Mouse (Mus musculus): ENCODE results near the gene Golga4. TPM values are rescaled to one million over a fixed set of nuclear protein-coding genes. Genes with fewer than 3 reads are reported as not detected.

Gene Golga4
- polyA plus RNA-seq, 1 experiment from 2014 or later, result 42.9 TPM

- no peaks in the 10 kb centered on the region for H3K9me3 ChIP-seq (ENCODE audit: control insufficient read depth, low read length)
- no peak overlapping the region for H3K4me2 ChIP-seq
- H3K27me3 ChIP-seq (replicated peaks; ENCODE audit: control insufficient read depth, insufficient read depth, low read length), result no peaks in the 10 kb centered on the region
- no peak overlapping the region for H3K4me3 ChIP-seq (ENCODE audit: low read depth, low read length)
- H3K27ac ChIP-seq (ENCODE audit: low read depth, low read length), result no peak overlapping the region
- DNase-seq (ENCODE audit: low spot score) (no peak), ATAC-seq (replicated peaks; ENCODE audit: low FRiP score) (no peak)
- H3K9ac ChIP-seq (ENCODE audit: low read depth, low read length), result no peak overlapping the region
- H3K36me3 ChIP-seq (ENCODE audit: control insufficient read depth, insufficient read depth, low read length), result peaks cover 4% of the 10 kb centered on the region; the same call in 1 of the 2 replicates
- WGBS, result 84% methylated on average over 8 of the region's 8 CpGs
- H3K4me1 ChIP-seq (replicated peaks; ENCODE audit: control insufficient read depth, insufficient read depth, low read length), result peaks cover 10% of the 10 kb centered on the region; the same call in 1 of the 2 replicates
Measured at GRCm38 (mm10) chr9:118521659-118522058, 15.6 kb downstream of the Golga4 start.

GRCm38 (mm10) chr9:118523738-118524137 is 17.7 kb downstream of the Golga4 start:
- no peak overlapping the region for H3K27ac ChIP-seq (ENCODE audit: low read depth, low read length)
- no peak overlapping the region for H3K4me2 ChIP-seq
- H3K4me3 ChIP-seq (ENCODE audit: low read depth, low read length), result no peak overlapping the region
- peaks cover 8% of the 10 kb centered on the region; the same call in 1 of the 2 replicates for H3K4me1 ChIP-seq (replicated peaks; ENCODE audit: control insufficient read depth, insufficient read depth, low read length)
- DNase-seq (ENCODE audit: low spot score), result no peak
- peaks cover 11% of the 10 kb centered on the region for H3K36me3 ChIP-seq (ENCODE audit: control insufficient read depth, insufficient read depth, low read length)
- no peaks in the 10 kb centered on the region for H3K27me3 ChIP-seq (replicated peaks; ENCODE audit: control insufficient read depth, insufficient read depth, low read length)
- WGBS, result 77% methylated on average over 11 of the region's 11 CpGs
- no peaks in the 10 kb centered on the region for H3K9me3 ChIP-seq (ENCODE audit: control insufficient read depth, low read length)
- ATAC-seq (replicated peaks; ENCODE audit: low FRiP score), result no peak
- no peak overlapping the region for H3K9ac ChIP-seq (ENCODE audit: low read depth, low read length)

DNA sequence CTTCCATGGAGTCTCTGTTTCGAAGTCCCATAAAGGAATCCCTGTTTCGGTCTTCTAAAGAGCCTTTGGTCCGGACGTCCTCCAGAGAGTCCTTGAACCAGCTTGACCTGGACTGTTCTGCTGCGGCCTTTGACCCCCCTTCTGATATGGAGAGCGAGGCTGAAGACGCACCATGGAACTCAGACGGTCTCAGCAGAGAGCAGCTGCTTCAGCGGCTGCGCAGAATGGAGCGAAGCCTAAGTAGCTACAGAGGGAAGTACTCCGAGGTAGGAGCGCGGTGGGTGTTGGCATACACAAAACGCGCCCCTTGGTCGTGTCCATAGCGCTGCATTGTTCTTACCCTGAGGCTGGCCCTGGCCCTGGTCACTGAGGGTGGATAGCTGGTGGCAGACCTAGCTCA is 21.0 kb downstream of the Golga4 start:
- peaks cover 21% of the 10 kb centered on the region for H3K36me3 ChIP-seq (ENCODE audit: control insufficient read depth, insufficient read depth, low read length)
- no peaks in the 10 kb centered on the region for H3K27me3 ChIP-seq (replicated peaks; ENCODE audit: control insufficient read depth, insufficient read depth, low read length)
- no peak overlapping the region for H3K4me3 ChIP-seq (ENCODE audit: low read depth, low read length)
- ATAC-seq (replicated peaks; ENCODE audit: low FRiP score) (no peak), DNase-seq (ENCODE audit: low spot score) (no peak)
- H3K4me2 ChIP-seq, result no peak overlapping the region
- H3K9ac ChIP-seq (ENCODE audit: low read depth, low read length), result no peak overlapping the region
- no peak overlapping the region for H3K27ac ChIP-seq (ENCODE audit: low read depth, low read length)
- no peaks in the 10 kb centered on the region for H3K9me3 ChIP-seq (ENCODE audit: control insufficient read depth, low read length)
- WGBS, result 91% methylated on average over 18 of the region's 18 CpGs
- H3K4me1 ChIP-seq (replicated peaks; ENCODE audit: control insufficient read depth, insufficient read depth, low read length), result no peaks in the 10 kb centered on the region

DNA sequence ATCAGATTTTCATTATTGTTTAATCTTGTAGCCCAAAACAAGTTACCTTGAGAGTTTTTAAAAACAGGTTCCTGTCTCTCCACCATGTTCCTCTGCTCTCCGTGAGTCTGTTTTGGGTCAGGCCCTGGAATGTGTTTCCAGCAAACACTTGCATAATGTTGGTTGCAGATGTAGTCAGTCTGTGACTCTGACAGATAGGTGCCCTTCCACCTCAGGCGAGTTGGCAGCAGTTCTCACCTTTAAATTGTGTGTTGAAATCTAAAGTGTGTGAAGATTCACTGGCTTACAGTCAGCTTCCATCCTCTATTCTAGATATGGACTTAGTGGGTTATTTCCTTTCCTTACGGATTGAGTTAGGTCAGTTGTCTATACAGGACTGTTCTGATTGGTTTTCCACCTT is 23.7 kb downstream of the Golga4 start:
- Histone ChIP-seq H3K4me3 (ENCODE audit: low read depth, low read length) (no peak overlapping the region), H3K9me3 (ENCODE audit: control insufficient read depth, low read length) (no peaks in the 10 kb centered on the region), H3K9ac (ENCODE audit: low read depth, low read length) (no peak overlapping the region), H3K4me2 (no peak overlapping the region), H3K27me3 (replicated peaks; ENCODE audit: control insufficient read depth, insufficient read depth, low read length) (no peaks in the 10 kb centered on the region), H3K4me1 (replicated peaks; ENCODE audit: control insufficient read depth, insufficient read depth, low read length) (no peaks in the 10 kb centered on the region), H3K27ac (ENCODE audit: low read depth, low read length) (no peak overlapping the region), H3K36me3 (ENCODE audit: control insufficient read depth, insufficient read depth, low read length) (peaks cover 32% of the 10 kb centered on the region)
- WGBS, result 79% methylated on average over 3 of the region's 3 CpGs
- ATAC-seq (replicated peaks; ENCODE audit: low FRiP score), result no peak
- no peak for DNase-seq (ENCODE audit: low spot score)

DNA sequence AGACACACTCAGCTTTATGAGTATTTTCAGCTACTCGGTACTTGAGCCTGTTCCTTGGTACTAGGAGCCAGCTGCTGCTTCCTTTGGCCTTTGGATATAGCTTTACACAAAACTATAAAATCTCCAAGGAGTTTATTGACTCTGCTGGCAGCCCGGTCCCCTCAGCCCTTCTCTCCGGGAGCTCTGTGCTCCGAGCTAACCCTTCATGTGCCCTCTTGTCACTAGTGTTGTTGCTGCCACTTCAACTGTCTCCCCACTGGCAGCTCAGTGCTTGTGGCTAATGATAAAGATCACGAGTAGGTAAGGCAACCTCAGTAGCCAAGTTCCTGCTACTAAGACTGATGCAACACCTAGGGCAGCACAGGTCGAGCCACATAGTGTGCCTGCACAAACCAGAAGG is 24.6 kb downstream of the Golga4 start:
- 84% methylated on average over 6 of the region's 6 CpGs for WGBS
- H3K4me2 ChIP-seq, result no peak overlapping the region
- no peak overlapping the region for H3K9ac ChIP-seq (ENCODE audit: low read depth, low read length)
- H3K27me3 ChIP-seq (replicated peaks; ENCODE audit: control insufficient read depth, insufficient read depth, low read length), result no peaks in the 10 kb centered on the region
- no peak for ATAC-seq (replicated peaks; ENCODE audit: low FRiP score)
- peaks cover 33% of the 10 kb centered on the region for H3K36me3 ChIP-seq (ENCODE audit: control insufficient read depth, insufficient read depth, low read length)
- no peak overlapping the region for H3K4me3 ChIP-seq (ENCODE audit: low read depth, low read length)
- no peaks in the 10 kb centered on the region for H3K9me3 ChIP-seq (ENCODE audit: control insufficient read depth, low read length)
- H3K27ac ChIP-seq (ENCODE audit: low read depth, low read length), result no peak overlapping the region
- no peak for DNase-seq (ENCODE audit: low spot score)
- H3K4me1 ChIP-seq (replicated peaks; ENCODE audit: control insufficient read depth, insufficient read depth, low read length), result no peaks in the 10 kb centered on the region

GRCm38 (mm10) chr9:118532516-118533205 is 26.6 kb downstream of the Golga4 start:
- Histone ChIP-seq H3K36me3 (ENCODE audit: control insufficient read depth, insufficient read depth, low read length) (peaks cover 43% of the 10 kb centered on the region), H3K4me2 (no peak overlapping the region)
- whole genome bisulfite sequencing, result 89% methylated on average over 7 of the region's 7 CpGs

DNA sequence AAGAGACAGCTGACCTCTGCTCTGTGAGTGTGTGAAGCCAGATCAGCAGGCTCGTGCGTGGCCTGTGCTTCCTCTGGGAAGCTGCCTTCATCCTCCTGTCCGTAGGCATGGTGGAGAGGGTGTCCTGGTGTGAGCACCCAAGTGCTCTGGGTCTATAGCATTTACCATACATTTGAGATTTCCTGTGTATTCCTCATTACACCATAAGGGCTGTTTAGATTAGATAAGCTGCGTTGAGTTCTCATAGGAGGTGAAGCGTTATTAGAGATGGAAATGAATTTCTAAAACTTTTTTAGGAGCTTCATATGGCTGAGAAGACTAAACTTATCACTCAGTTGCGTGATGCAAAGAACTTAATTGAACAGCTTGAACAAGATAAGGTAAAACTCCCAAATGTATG is 30.9 kb downstream of the Golga4 start:
- ATAC-seq (replicated peaks; ENCODE audit: low FRiP score), result no peak; the same call in 1 of the 2 replicates
- Histone ChIP-seq H3K9me3 (ENCODE audit: control insufficient read depth, low read length) (no peaks in the 10 kb centered on the region), H3K4me1 (replicated peaks; ENCODE audit: control insufficient read depth, insufficient read depth, low read length) (0 out of 2 replicates have a peak, but pooled peaks cover 3% of the 10 kb centered on the region), H3K4me3 (ENCODE audit: low read depth, low read length) (no peak overlapping the region), H3K9ac (ENCODE audit: low read depth, low read length) (no peak overlapping the region), H3K36me3 (ENCODE audit: control insufficient read depth, insufficient read depth, low read length) (peaks cover 41% of the 10 kb centered on the region), H3K27me3 (replicated peaks; ENCODE audit: control insufficient read depth, insufficient read depth, low read length) (no peaks in the 10 kb centered on the region), H3K27ac (ENCODE audit: low read depth, low read length) (no peak overlapping the region), H3K4me2 (no peak overlapping the region)
- no peak for DNase-seq (ENCODE audit: low spot score)
- 79% methylated on average over 6 of the region's 6 CpGs for WGBS

More at GRCm38 (mm10) chr9:118532516-118533205, 26.6 kb downstream of the Golga4 start:
- ATAC-seq (replicated peaks; ENCODE audit: low FRiP score), result no peak
- Histone ChIP-seq H3K27ac (ENCODE audit: low read depth, low read length) (no peak overlapping the region), H3K27me3 (replicated peaks; ENCODE audit: control insufficient read depth, insufficient read depth, low read length) (no peaks in the 10 kb centered on the region), H3K4me3 (ENCODE audit: low read depth, low read length) (no peak overlapping the region), H3K9ac (ENCODE audit: low read depth, low read length) (no peak overlapping the region), H3K4me1 (replicated peaks; ENCODE audit: control insufficient read depth, insufficient read depth, low read length) (0 out of 2 replicates have a peak, but pooled peaks cover 3% of the 10 kb centered on the region), H3K9me3 (ENCODE audit: control insufficient read depth, low read length) (no peaks in the 10 kb centered on the region)
- no peak for DNase-seq (ENCODE audit: low spot score)

DNA sequence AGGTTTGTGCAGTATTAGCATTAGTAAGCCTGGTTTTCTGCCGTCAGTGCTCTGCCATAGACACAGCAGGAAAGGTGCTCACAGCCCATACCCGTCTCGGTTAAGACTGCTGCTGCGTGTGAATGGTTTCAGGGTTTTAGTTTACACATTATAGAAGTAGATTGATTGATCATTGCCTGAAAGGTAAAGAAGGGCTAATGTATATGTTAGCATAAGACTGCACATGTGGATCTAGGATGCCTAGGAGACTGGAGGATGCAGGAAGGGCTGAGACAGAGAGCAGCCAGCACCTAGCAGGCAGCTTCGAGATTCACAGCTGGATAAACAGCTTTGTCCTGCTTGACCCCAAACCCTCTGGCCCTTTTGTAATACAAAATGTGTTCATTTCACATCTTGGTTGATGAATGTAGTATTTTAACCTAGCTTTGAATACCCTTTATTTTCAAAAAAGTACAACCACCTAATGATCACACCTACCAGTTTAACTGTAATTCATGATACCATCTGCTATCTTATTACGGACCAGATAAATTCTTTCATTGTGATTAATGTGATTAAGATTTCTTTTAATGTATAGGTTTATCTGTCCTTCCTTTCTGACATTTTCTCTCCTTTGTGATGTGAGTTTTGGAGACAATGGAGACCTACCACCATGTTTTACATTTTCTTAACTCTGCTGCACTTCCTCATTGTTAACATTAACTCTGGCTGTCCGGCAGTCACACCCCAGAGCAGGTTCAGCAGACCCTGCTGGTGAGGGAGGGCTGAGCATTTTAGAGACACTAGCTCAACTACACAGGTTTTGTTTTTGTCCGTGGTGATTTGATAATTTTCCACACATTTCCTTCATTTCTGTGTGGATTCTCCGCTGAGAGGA is 31.6 kb downstream of the Golga4 start:
- WGBS, result 89% methylated on average over 9 of the region's 9 CpGs
- no peaks in the 10 kb centered on the region for H3K27me3 ChIP-seq (replicated peaks; ENCODE audit: control insufficient read depth, insufficient read depth, low read length)
- 0 out of 2 replicates have a peak, but pooled peaks cover 3% of the 10 kb centered on the region for H3K4me1 ChIP-seq (replicated peaks; ENCODE audit: control insufficient read depth, insufficient read depth, low read length)
- no peak for ATAC-seq (replicated peaks; ENCODE audit: low FRiP score)
- H3K27ac ChIP-seq (ENCODE audit: low read depth, low read length), result no peak overlapping the region
- H3K9ac ChIP-seq (ENCODE audit: low read depth, low read length), result no peak overlapping the region
- H3K4me2 ChIP-seq, result no peak overlapping the region
- peaks cover 38% of the 10 kb centered on the region for H3K36me3 ChIP-seq (ENCODE audit: control insufficient read depth, insufficient read depth, low read length)
- no peaks in the 10 kb centered on the region for H3K9me3 ChIP-seq (ENCODE audit: control insufficient read depth, low read length)
- DNase-seq (ENCODE audit: low spot score), result no peak
- no peak overlapping the region for H3K4me3 ChIP-seq (ENCODE audit: low read depth, low read length)

Data from liver, embryonic 11.5 days (tissue).